Mouse (Mus musculus): ENCODE measurements around the gene Cyp17a1. TPM values are rescaled to one million over a fixed set of nuclear protein-coding genes. Genes with fewer than 3 reads are reported as not detected.
A peak's percentile ranks its signal among the peaks of the same experiment; 100 is the strongest.

Cyp17a1 gene
- polyA plus RNA-seq, 1 experiment from 2014 or later, result not detected

GRCm38 (mm10) chr19:46696943-46697342 lies 24.0 kb upstream of the Cyp17a1 start:
- WGBS, result 92% methylated on average over 7 of the region's 7 CpGs
- no peak for ATAC-seq (ENCODE audit: low FRiP score)
- H3K27ac ChIP-seq, result no peak overlapping the region
- H3K36me3 ChIP-seq, result peaks cover 33% of the 10 kb centered on the region
- H3K9me3 ChIP-seq, result no peaks in the 10 kb centered on the region
- no peaks in the 10 kb centered on the region for H3K27me3 ChIP-seq
- no peak overlapping the region for H3K4me2 ChIP-seq
- H3K4me1 ChIP-seq (replicated peaks), result no peaks in the 10 kb centered on the region
- H3K4me3 ChIP-seq, result no peak overlapping the region
- no peak overlapping the region for H3K9ac ChIP-seq

DNA sequence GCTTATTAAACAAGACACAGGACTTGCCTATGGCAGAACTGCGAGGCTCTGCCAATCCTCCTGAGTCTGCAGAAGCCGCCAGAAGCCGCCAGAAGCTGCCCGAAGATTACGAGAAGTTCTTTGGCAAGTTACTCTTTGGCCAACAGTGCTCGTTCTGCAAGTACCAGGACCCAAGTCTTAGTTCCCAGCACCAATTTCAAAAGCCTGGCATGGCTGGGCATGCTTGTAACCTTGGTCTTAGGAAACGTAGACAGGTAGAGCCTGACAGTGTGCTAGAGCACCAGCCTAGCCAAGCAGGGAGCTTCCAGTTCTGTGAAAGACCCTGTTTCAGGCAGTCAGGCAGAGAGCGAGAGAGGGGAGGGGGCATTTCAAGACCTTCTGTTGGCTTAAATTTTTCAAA lies 23.5 kb upstream of the Cyp17a1 start:
- no peaks in the 10 kb centered on the region for H3K4me1 ChIP-seq (replicated peaks)
- H3K9ac ChIP-seq, result no peak overlapping the region
- no peaks in the 10 kb centered on the region for H3K27me3 ChIP-seq
- H3K27ac ChIP-seq, result no peak overlapping the region
- H3K36me3 ChIP-seq, result peaks cover 33% of the 10 kb centered on the region
- no peak for ATAC-seq (ENCODE audit: low FRiP score)
- H3K4me3 ChIP-seq, result no peak overlapping the region
- H3K4me2 ChIP-seq, result no peak overlapping the region
- 96% methylated on average over 8 of the region's 8 CpGs for WGBS
- H3K9me3 ChIP-seq, result no peaks in the 10 kb centered on the region

DNA sequence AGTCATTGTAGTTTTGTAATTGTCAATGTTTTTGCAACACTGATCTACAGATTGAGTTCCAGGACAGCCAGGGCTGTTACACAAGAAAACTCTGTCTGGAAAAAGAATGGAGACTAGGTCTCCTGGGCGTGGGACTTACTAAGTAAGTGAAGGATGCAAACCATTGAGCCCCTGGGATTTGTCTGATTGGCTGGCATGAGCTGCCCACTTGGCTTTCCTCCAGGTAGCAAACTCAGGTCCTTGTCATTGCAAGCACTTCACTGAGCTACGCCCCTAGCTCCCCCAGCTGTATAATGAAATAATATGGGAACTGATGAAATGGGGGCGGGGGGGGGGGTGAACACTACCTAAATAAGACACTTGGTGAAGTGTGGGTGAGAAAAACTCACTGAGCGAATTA lies 20.2 kb upstream of the Cyp17a1 start:
- H3K27ac ChIP-seq, result no peak overlapping the region
- ATAC-seq (ENCODE audit: low FRiP score), result no peak
- 85% methylated on average over 4 of the region's 4 CpGs for WGBS

DNA sequence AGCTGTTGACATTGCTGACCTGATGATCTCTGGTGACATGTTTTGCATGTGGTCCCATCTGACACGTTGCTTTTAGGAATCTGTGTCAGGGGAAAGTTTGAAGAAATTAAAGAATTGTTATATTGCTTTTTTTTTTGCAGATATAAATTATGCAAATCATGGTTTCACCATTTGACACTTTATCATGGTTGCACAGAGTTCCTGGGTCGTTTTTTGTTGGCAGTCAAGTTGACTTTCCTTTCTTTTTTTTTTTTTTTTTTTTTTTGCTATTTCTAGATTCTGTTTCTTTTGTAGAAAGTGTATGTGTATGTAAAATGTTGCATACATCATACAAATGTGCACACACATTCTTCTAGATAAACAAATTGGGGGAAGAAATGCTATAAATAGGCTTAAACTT lies 18.1 kb upstream of the Cyp17a1 start:
- WGBS, result 85% methylated on average over 2 of the region's 2 CpGs
- ATAC-seq (ENCODE audit: low FRiP score), result no peak

More for the DNA sequence above, 20.2 kb upstream of the Cyp17a1 start:
- H3K9me3 ChIP-seq, result no peaks in the 10 kb centered on the region
- peaks cover 6% of the 10 kb centered on the region; the same call in 1 of the 2 replicates for H3K4me1 ChIP-seq (replicated peaks)
- no peaks in the 10 kb centered on the region for H3K27me3 ChIP-seq
- no peak overlapping the region for H3K4me3 ChIP-seq
- no peak overlapping the region for H3K4me2 ChIP-seq
- peaks cover 21% of the 10 kb centered on the region for H3K36me3 ChIP-seq
- H3K9ac ChIP-seq, result no peak overlapping the region

DNA sequence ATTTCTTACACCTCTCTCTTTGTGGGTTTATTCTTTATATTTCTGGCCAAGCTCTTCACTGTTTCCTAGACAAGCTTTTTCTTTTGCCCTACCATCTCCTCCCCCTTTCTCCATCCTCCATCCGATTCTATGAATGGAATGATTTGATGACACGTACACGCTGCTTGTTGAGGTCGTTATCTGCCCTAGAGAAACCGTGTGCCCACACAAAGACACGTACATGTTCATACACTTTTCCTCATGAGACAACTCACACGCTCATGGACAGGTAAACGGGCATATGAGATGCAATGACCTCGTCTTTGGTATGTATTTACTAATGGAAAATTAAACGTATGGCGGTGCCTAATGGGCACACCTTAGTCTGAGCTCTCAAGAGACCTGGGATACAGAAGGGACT lies 17.4 kb upstream of the Cyp17a1 start:
- peak overlapping the region; percentile 84 for H3K27ac ChIP-seq

More for the DNA sequence above, 18.1 kb upstream of the Cyp17a1 start:
- Histone ChIP-seq H3K4me1 (replicated peaks) (peaks cover 6% of the 10 kb centered on the region; the same call in 1 of the 2 replicates), H3K9ac (no peak overlapping the region), H3K4me2 (no peak overlapping the region), H3K9me3 (no peaks in the 10 kb centered on the region), H3K4me3 (no peak overlapping the region), H3K27me3 (no peaks in the 10 kb centered on the region), H3K36me3 (peaks cover 16% of the 10 kb centered on the region), H3K27ac (no peak overlapping the region)

GRCm38 (mm10) chr19:46689460-46690372 lies 16.7 kb upstream of the Cyp17a1 start, which contains the start of gene Borcs7:
Borcs7 (plus strand) TSS chr19:46689906.
- 3% methylated on average over 44 of the region's 44 CpGs for whole genome bisulfite sequencing

More for the DNA sequence above, 17.4 kb upstream of the Cyp17a1 start:
- 74% methylated on average over 11 of the region's 11 CpGs for WGBS
- Histone ChIP-seq H3K27me3 (no peaks in the 10 kb centered on the region), H3K4me2 (peak overlapping the region; percentile 56), H3K4me3 (peak overlapping the region; percentile 58), H3K36me3 (peaks cover 14% of the 10 kb centered on the region), H3K4me1 (replicated peaks) (peaks cover 6% of the 10 kb centered on the region; the same call in 1 of the 2 replicates), H3K9me3 (no peaks in the 10 kb centered on the region), H3K9ac (peak overlapping the region; percentile 80)
- ATAC-seq (ENCODE audit: low FRiP score), result peak; percentile 60

GRCm38 (mm10) chr19:46679720-46680383 lies 6.9 kb upstream of the Cyp17a1 start:
- Histone ChIP-seq H3K36me3 (no peaks in the 10 kb centered on the region), H3K27ac (no peak overlapping the region), H3K27me3 (no peaks in the 10 kb centered on the region), H3K4me3 (no peak overlapping the region), H3K9me3 (no peaks in the 10 kb centered on the region), H3K9ac (no peak overlapping the region), H3K4me2 (no peak overlapping the region), H3K4me1 (replicated peaks) (no peaks in the 10 kb centered on the region)
- no peak for ATAC-seq (ENCODE audit: low FRiP score)
- WGBS, result 71% methylated on average over 12 of the region's 12 CpGs

More at GRCm38 (mm10) chr19:46689460-46690372, 16.7 kb upstream of the Cyp17a1 start, which contains the start of gene Borcs7:
- peak within 1 kb of the TSS; percentile 56 for H3K4me2 ChIP-seq
- no peaks in the 10 kb centered on the region for H3K9me3 ChIP-seq
- peak within 1 kb of the TSS; percentile 58 for H3K4me3 ChIP-seq
- peak within 1 kb of the TSS; percentile 80 for H3K9ac ChIP-seq
- H3K36me3 ChIP-seq, result peaks cover 7% of the 10 kb centered on the region
- H3K4me1 ChIP-seq (replicated peaks), result peaks cover 6% of the 10 kb centered on the region; the same call in 1 of the 2 replicates
- H3K27me3 ChIP-seq, result no peaks in the 10 kb centered on the region
- ATAC-seq (ENCODE audit: low FRiP score), result peak; percentile 94
- H3K27ac ChIP-seq, result peak within 1 kb of the TSS; percentile 84

DNA sequence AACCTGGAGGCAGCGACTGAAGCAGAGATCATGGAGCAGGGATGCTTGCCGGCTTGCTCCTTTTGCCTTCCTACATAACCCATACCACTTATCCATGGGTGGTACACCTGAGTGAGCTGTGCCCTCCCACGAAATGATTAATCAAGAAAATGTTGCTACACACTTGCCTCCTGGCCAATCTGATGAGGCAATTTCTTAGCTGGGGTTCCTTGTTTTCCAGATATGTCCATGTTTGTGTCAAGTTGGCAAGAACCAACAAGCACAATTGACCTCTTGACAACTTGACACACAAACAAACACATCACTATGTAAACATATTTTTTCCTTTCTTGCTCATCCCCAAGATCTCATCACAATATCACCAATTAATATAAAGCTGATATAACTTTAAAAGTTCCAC lies 2.7 kb upstream of the Cyp17a1 start:
- H3K27me3 ChIP-seq, result 0 out of 2 replicates have a peak, but pooled peaks cover 3% of the 10 kb centered on the region
- no peak overlapping the region for H3K9ac ChIP-seq
- WGBS, result 89% methylated on average over 3 of the region's 3 CpGs
- H3K27ac ChIP-seq, result no peak overlapping the region
- no peaks in the 10 kb centered on the region for H3K36me3 ChIP-seq
- H3K4me3 ChIP-seq, result no peak overlapping the region
- H3K4me2 ChIP-seq, result no peak overlapping the region
- H3K9me3 ChIP-seq, result no peaks in the 10 kb centered on the region
- ATAC-seq (ENCODE audit: low FRiP score), result no peak
- no peaks in the 10 kb centered on the region for H3K4me1 ChIP-seq (replicated peaks)

GRCm38 (mm10) chr19:46670691-46671090 lies 2.3 kb downstream of the Cyp17a1 start:
- Histone ChIP-seq H3K4me1 (replicated peaks) (no peaks in the 10 kb centered on the region), H3K9me3 (no peaks in the 10 kb centered on the region), H3K36me3 (no peaks in the 10 kb centered on the region), H3K27me3 (0 out of 2 replicates have a peak, but pooled peaks cover 3% of the 10 kb centered on the region), H3K4me2 (no peak overlapping the region), H3K4me3 (no peak overlapping the region), H3K27ac (no peak overlapping the region), H3K9ac (no peak overlapping the region)
- 27% methylated on average over 13 of the region's 13 CpGs for WGBS
- ATAC-seq (ENCODE audit: low FRiP score), result peak; percentile 82; the same call in 1 of the 2 replicates

DNA sequence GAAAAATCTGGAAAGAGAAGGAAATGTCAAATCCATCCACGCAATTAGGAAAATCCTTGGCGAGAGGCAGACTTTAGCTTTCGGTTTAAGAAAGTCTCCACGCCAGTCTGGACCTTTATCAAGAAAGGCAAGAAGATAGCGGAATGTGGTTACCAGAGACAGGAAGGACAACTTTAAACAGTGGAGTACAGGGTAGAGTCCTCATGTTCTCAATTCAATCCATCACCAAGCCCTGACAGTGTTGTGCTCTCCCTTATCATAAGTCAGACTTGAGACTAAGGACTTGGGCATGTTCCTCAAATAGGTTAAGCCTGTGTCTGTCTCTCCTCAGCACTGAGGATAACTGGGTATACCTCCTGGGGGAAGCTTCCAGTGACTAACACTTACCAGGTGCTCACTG lies 3.2 kb downstream of the Cyp17a1 start:
- Histone ChIP-seq H3K9ac (no peak overlapping the region), H3K4me1 (replicated peaks) (peaks cover 5% of the 10 kb centered on the region), H3K9me3 (no peaks in the 10 kb centered on the region), H3K27me3 (0 out of 2 replicates have a peak, but pooled peaks cover 3% of the 10 kb centered on the region), H3K36me3 (no peaks in the 10 kb centered on the region), H3K27ac (no peak overlapping the region), H3K4me3 (no peak overlapping the region), H3K4me2 (no peak overlapping the region)
- WGBS, result 91% methylated on average over 5 of the region's 5 CpGs
- ATAC-seq (ENCODE audit: low FRiP score), result no peak

DNA sequence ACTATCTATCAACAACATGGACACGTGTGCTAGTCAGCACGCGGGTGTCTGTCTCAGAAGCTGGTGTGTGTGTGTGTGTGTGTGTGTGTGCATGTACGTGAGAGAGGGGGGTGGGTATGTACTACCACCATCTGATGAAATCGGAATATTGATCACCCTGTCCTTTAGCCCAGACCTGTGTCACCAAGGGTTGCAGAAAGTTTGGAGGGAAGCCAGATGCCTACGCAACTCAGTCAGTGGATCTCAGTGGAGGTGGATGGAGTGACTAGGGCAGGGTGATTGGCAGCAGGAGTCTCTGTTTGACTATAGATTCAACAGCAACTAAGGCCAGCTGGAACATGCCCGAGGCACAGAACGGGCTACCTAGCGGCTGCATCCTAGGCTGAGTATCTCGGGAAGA lies 4.7 kb downstream of the Cyp17a1 start:
- H3K4me3 ChIP-seq, result no peak overlapping the region
- no peaks in the 10 kb centered on the region for H3K36me3 ChIP-seq
- 0 out of 2 replicates have a peak, but pooled peaks cover 3% of the 10 kb centered on the region for H3K27me3 ChIP-seq
- H3K9me3 ChIP-seq, result no peaks in the 10 kb centered on the region
- no peak overlapping the region for H3K9ac ChIP-seq
- no peak for ATAC-seq (ENCODE audit: low FRiP score)
- no peak overlapping the region for H3K27ac ChIP-seq
- 89% methylated on average over 10 of the region's 10 CpGs for WGBS
- H3K4me2 ChIP-seq, result no peak overlapping the region
- H3K4me1 ChIP-seq (replicated peaks), result peaks cover 5% of the 10 kb centered on the region

DNA sequence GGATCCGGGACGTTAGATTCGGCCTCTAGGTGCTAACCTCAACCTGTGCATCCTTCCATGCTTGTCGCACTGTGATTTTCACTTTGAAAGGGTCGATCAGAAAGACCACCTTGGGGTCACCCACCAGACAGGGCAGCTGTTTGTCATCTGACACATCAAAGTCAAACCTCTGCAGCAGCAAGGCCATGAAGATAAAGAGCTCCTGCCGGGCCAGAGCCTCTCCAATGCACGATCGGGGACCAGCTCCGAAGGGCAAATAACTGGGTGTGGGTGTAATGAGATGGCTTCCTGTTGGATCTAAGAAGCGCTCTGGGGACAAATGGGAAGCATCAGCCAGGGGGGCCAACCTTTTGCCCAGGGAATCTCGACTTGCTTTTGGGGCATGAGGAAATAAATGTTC lies 5.7 kb downstream of the Cyp17a1 start:
- ATAC-seq (ENCODE audit: low FRiP score), result no peak
- Histone ChIP-seq H3K4me3 (no peak overlapping the region), H3K27me3 (0 out of 2 replicates have a peak, but pooled peaks cover 3% of the 10 kb centered on the region), H3K27ac (no peak overlapping the region), H3K9me3 (no peaks in the 10 kb centered on the region), H3K4me1 (replicated peaks) (peaks cover 5% of the 10 kb centered on the region), H3K9ac (no peak overlapping the region; the same call in 1 of the 2 replicates), H3K36me3 (no peaks in the 10 kb centered on the region), H3K4me2 (no peak overlapping the region)
- 73% methylated on average over 11 of the region's 11 CpGs for WGBS
